Mouse (Mus musculus) testis, adult 2 months (tissue): ENCODE results near the gene Rexo1. TPM values are rescaled to one million over a fixed set of nuclear protein-coding genes. Genes with fewer than 3 reads are reported as not detected.

Source experiments
- H3K27ac ChIP-seq: fragments of 200-500 bp; 2 replicates; pipeline ENCODE4 v1.5.1; 2012; ENCODE audit warnings: low read depth, low read length; ENCODE audit not compliant: control insufficient read depth, insufficient read depth
- H3K27me3 ChIP-seq: fragments of 200-500 bp; 2 replicates; pipeline ENCODE4 v1.6.1; 2012; ENCODE audit warnings: mild to moderate bottlenecking, low read length, moderate library complexity; ENCODE audit not compliant: control insufficient read depth, insufficient read depth
- H3K36me3 ChIP-seq: fragments of 200-500 bp; 2 replicates; pipeline ENCODE4 v1.6.1; 2012; ENCODE audit warnings: mild to moderate bottlenecking, low read length; ENCODE audit not compliant: control insufficient read depth, insufficient read depth
- H3K4me1 ChIP-seq: fragments of 200-500 bp; 2 replicates; pipeline ENCODE4 v1.6.1; 2012; ENCODE audit warnings: low read length; ENCODE audit not compliant: control insufficient read depth, insufficient read depth
- H3K4me3 ChIP-seq: fragments of 200-500 bp; 2 replicates; pipeline ENCODE4 v1.5.1; 2012; ENCODE audit warnings: low read depth, mild to moderate bottlenecking, low read length, moderate library complexity, mixed read lengths; ENCODE audit not compliant: control insufficient read depth
- CTCF ChIP-seq: fragments of 200-500 bp; IDR thresholded peaks from 2 replicates; pipeline ENCODE4 v1.5.1; 2012; ENCODE audit warnings: low read depth, mild to moderate bottlenecking, inconsistent platforms, low read length, moderate library complexity; ENCODE audit not compliant: control insufficient read depth, insufficient read depth, insufficient replicate concordance
- POLR2A ChIP-seq: fragments of 200-500 bp; IDR thresholded peaks from 2 replicates; pipeline ENCODE4 v1.6.1; 2012; ENCODE audit warnings: low read depth, mild to moderate bottlenecking, inconsistent platforms, low read length, moderate library complexity; ENCODE audit not compliant: control insufficient read depth
- polyA plus RNA-seq: library from polyadenylated mRNA; depleted of rRNA; stranded (reverse); fragments of >200 nt; gene quantifications from 2 replicates; pipeline ENCODE4 v1.2.3, GENCODE M21; 2012

Rexo1 gene
- polyA plus RNA-seq, 1 experiment, result 201 TPM

DNA sequence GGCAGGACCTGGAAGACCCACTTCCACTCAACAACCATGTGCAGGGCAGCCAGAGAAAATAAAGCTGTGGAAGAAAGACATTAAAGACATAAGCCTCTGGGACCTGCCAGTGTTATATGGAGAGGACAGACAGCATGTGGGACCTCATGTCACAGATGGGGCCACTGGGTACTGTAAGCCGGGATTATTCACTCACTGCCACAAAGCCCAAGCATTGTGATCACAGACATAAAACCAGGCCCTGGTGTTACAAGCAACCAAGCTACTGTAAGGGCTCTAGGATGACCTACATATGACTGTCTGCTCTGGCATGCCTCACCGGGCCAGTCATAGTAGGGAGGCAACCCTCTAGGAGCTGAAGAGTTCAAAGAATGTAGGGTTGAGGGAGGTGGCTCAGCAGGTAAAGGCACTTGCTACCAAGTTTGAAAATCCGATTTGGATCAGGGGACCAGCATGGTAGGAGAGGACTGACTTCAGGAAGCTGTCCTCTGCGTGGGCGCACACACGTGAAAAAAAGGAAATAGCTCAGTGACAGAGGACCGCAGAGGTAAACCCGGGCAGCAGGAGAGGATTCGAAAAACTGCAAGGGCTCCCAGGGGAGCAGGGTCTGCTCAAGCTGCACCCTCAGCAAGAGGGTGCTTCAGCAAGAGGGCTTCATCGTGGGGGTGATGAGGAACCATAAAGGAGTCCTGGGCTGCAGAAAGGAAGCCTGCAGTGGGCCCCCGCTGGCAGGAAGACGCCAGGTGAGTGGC lies 27.9 kb upstream of the Rexo1 start:
- peaks cover 30% of the 10 kb centered on the region for H3K4me1 ChIP-seq
- H3K27ac ChIP-seq, result peak overlapping the region; percentile 83
- H3K4me3 ChIP-seq, result peak overlapping the region; percentile 93
- no peak for TF ChIP-seq CTCF
- TF ChIP-seq POLR2A, result no peak; the same call in 1 of the 2 replicates
- H3K27me3 ChIP-seq, result no peaks in the 10 kb centered on the region
- no peaks in the 10 kb centered on the region for H3K36me3 ChIP-seq

DNA sequence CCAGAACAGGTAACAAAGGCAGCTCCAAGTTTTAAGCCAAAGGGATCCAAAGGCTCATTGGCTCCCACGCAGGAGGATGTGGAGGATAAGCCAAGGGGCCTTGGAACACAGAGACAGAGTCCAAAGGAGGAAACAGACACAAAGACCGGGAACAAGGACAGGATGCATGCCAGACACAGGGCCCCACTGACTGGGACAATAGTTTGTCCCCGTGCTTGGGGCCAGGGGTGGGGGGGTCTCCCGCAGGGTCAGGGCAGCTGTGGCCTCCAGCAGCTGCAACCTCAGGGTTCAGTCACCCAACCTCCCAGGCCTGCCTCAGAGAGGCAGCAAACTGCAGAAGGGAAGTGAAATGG lies 25.9 kb upstream of the Rexo1 start:
- H3K4me3 ChIP-seq, result peak overlapping the region; percentile 85
- no peaks in the 10 kb centered on the region for H3K36me3 ChIP-seq
- TF ChIP-seq CTCF (no peak), POLR2A (no peak)
- peak overlapping the region; percentile 73; the same call in 1 of the 2 replicates for H3K27ac ChIP-seq
- H3K4me1 ChIP-seq, result peaks cover 36% of the 10 kb centered on the region
- H3K27me3 ChIP-seq, result no peaks in the 10 kb centered on the region

DNA sequence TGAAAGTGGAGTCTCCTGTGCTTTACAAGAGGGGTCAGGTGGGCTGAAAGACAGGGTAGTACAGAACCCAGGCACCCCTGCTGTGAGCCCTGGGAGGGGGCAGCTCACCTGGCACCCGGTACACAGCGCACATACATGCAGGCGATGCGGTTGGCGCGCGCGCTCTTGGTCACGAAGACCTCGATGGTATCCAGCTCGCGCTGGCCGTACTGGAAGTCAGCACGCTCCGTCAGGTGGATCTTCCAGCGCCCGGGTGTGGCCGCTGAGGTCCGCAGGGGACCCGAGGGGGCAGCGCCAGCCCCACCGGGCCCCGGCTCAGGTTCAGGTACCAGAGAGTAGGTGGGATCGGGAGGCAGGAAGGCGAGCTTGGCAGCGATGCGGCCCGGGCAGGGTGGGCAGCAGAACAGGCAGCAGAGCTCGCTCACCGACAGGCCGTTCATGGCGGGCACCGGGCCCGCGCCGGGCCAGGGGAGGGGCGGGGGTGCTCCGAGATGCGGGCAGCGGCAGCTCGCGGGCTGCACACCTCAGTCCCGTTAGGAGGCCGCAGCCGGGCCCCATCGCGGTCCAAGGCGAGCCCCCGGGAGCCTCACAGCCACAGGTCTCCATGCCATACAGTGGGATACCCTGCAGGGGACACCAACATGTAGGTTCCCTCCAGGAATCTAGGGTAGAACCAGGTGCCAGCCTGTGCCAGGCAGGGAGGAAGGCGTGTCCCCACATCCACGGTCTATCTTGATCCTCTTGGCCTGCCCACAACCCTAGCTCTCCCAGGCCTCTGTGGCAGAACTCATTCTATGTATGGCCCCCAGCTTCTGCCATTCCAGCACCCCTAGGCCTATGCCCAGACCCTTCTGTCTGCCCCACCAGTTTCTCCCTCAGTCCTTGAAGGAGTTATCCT lies 25.3 kb upstream of the Rexo1 start:
- TF ChIP-seq CTCF, result no peak
- no peak; the same call in 1 of the 2 replicates for TF ChIP-seq POLR2A
- H3K4me1 ChIP-seq, result peaks cover 34% of the 10 kb centered on the region
- peak overlapping the region; percentile 73 for H3K27ac ChIP-seq

GRCm38 (mm10) chr10:80585581-80585980 lies 24.2 kb upstream of the Rexo1 start:
- H3K27me3 ChIP-seq, result no peaks in the 10 kb centered on the region
- peak overlapping the region; percentile 85 for H3K4me3 ChIP-seq
- H3K4me1 ChIP-seq, result peaks cover 34% of the 10 kb centered on the region
- H3K36me3 ChIP-seq, result no peaks in the 10 kb centered on the region
- TF ChIP-seq POLR2A (0 out of 2 replicates have a peak, but pooled peaks have one; percentile 29), CTCF (no peak)
- no peak overlapping the region for H3K27ac ChIP-seq

More for the DNA sequence above, 25.3 kb upstream of the Rexo1 start:
- no peaks in the 10 kb centered on the region for H3K27me3 ChIP-seq
- H3K4me3 ChIP-seq, result peak overlapping the region; percentile 85
- H3K36me3 ChIP-seq, result no peaks in the 10 kb centered on the region

DNA sequence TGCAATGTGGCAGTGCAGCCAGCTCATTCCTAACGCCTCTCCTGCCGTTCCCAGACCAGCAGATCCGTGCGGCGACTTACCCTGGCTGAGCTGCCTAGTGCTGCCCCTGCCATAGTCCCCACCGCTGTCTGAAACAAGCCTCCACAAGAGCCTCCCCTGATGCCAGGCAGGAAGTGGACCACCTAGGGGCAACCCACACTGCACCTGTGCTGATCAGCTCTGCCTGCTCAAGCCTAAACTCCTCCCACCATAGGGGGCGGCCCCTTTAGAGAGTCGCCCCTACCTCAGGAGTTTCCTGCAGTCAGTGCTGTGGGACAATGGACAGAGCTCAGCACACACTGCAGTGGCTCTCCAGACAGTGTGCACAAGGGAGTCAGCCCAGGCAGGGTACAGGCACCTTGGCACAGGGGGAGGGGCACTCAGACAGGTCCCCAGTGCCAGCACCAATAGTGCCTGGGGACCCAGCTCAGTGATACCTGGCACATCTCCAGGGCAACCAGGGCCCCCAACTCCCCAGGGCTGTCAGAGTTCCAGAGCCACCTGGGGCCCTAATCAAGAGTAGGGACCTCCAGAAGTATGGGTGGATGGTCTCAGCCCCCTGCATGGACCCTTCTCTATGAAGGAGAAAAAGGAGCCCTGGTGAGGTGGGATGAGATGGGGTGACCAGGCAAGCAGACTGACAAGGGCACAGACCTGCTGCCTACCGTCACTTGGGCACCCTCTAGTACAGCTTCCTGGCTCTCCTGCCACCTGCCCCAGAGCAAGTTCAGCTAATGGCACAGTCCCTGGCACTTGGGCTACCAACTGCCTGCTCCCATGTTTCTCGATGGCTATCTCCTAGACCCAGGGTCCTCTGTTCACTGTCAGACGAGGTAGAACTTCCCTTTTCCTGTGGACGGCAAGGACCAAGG lies 23.5 kb upstream of the Rexo1 start:
- Histone ChIP-seq H3K36me3 (no peaks in the 10 kb centered on the region), H3K27me3 (no peaks in the 10 kb centered on the region), H3K4me1 (peaks cover 34% of the 10 kb centered on the region), H3K27ac (no peak overlapping the region), H3K4me3 (peak overlapping the region; percentile 85)
- TF ChIP-seq POLR2A (no peak), CTCF (no peak)

- no peaks in the 10 kb centered on the region for H3K36me3 ChIP-seq
- TF ChIP-seq CTCF (no peak), POLR2A (no peak)
- peaks cover 28% of the 10 kb centered on the region for H3K4me1 ChIP-seq
- no peak overlapping the region for H3K27ac ChIP-seq
- H3K4me3 ChIP-seq, result no peak overlapping the region
- no peaks in the 10 kb centered on the region for H3K27me3 ChIP-seq
Observed at GRCm38 (mm10) chr10:80584045-80584488, 22.7 kb upstream of the Rexo1 start.

DNA sequence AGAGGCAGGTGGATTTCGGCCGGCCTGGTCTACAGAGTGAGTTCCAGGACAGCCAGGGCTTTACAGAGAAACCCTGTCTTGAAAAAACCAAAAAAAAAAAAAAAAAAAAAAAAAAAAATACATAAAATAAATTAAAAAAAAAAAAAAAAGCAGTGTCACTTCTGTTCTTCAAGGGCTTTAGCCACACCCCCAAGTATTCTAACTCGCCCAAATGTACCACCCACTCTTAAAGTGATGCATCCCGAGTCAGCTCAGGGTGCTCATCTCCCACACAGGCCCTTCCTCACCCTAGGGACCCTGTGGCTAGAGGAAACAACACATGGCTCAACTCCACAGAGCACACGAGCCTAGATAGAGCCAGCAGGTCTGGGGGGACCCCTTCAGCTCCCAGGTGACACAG lies 21.7 kb upstream of the Rexo1 start:
- H3K4me3 ChIP-seq, result no peak overlapping the region
- H3K4me1 ChIP-seq, result peaks cover 32% of the 10 kb centered on the region
- TF ChIP-seq POLR2A, result no peak
- no peak for TF ChIP-seq CTCF
- H3K27ac ChIP-seq, result no peak overlapping the region
- no peaks in the 10 kb centered on the region for H3K27me3 ChIP-seq
- H3K36me3 ChIP-seq, result no peaks in the 10 kb centered on the region
